Mouse (Mus musculus): ENCODE measurements around the gene Abcb10.
"Not testable (repeated sequence)": the region's sequence is repeated elsewhere in the genome, so short reads cannot be mapped to it uniquely, and the experiment has no call there.

Gene Abcb10

DNA sequence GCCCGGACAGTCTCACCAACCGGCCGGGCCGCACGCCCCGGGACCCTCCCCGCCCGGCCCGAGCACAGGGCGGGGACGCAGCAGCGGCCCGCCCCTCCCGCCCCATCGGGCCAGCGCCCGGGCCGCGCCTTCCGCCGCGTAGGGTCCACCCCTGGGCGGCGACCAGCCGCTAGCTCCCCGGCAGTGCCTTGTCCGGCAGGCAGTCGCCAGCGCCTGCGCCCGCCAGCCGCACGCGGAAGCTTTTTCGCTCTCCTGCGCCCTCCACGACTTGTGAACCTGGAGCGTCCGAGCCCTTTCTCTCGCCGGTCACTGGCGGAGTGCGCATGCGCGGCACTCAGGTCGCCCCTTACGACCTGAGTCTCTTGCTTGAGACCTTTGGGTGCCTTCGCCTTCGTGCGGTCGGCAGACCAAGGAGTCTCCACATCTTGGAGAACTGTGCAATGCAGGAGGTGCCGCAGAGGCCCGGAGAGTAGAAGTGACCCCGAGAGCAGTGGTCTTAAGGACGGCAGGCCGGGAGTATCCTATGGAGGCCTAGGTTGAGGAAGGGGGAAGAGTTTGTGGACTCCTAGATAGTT lies at the start of gene Abcb10:
Gene Abcb10, minus strand, starts transcription at position 297 of the 575 bp plus-strand sequence.
- DNase-seq (ENCODE audit: low read depth), result peak; percentile 60

- DNase-seq (ENCODE audit: low read depth), result no peak
Observed at GRCm38 (mm10) chr8:124027831-124028230, 44.9 kb upstream of the Abcb10 start.

DNA sequence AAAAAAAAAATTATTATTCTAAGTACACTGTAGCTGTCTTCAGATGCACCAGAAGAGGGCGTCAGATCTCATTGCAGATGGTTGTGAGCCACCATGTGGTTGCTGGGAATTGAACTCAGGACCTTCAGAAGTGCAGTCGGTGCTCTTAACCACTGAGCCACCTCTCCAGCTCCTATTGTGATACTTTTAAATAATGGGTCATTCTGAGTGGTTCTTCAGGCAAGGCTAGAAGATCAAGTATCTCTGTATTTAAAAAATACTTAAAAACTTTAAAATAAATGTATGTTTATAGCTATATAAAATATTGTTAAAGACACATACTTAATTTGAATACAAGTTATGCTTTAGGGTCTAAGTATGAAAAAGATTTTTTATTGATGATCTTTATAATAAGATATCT lies 43.3 kb upstream of the Abcb10 start:
- not testable (repeated sequence) for DNase-seq (ENCODE audit: low read depth)

- DNase-seq (ENCODE audit: low read depth), result peak; percentile 81
Observed at GRCm38 (mm10) chr8:124021237-124022227, 38.6 kb upstream of the Abcb10 start, which contains the start of the genes Taf5l and Urb2. Taf5l (minus strand) TSS chr8:124021397. Urb2 (plus strand) TSS chr8:124021508.

DNA sequence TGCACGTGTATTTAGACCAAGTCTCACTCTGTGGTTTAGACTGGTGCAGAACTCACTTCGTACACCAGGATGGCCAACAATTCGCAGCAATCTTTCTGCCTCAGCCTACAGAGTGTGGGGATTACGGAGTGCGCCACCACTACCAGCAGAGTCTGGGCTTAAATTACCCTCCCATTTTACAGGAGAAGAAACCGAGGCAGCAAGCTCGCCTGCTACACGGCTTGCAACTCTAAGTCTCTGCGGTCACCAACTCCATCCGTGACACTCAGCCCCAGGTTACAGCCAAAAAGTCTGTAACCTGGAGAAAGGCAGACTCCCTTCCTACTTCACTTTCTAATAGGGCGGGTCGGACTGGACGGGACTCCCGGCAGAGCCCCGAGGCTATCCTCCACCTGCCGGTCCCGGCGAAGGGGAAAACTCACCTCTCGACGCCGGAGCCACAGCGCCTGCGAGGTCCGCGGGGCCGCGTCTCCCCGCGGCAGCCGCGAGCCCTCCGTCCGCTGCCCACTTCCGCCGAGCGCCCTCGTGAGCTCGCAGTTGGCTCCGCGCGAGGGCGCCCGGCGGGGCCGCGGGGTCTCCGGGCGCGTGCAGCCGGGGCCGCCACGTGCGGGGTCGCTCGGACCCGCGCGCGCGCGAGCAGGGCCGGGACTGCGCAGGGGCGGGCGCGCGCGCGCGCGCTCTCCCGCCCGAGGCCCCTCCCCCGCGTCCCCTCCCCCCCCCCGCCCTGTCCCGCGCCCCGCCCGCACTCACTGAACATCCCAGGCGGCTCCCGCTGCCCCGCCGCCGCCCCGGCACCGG lies 37.7 kb upstream of the Abcb10 start:
- no peak for DNase-seq (ENCODE audit: low read depth)

GRCm38 (mm10) chr8:124019782-124020181 lies 36.9 kb upstream of the Abcb10 start:
- DNase-seq (ENCODE audit: low read depth), result peak; percentile 62

DNA sequence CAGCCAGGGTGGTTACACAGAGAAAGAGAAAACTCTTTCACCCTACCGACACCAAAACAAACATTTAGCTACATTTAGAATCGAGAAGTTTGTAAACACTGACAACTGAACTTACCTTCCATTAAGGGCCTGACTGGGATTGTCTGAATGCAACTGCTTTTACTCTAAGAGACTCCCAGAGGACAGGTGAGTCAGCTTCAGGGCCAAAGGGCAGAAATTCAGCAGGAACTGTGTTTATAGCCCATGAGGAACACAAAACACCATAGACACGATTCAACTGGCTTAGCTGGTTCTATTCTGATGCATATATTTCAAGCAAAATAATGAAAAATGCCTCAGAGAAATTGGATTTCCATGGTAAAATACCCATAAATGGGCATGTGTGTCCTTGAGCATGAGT lies 31.8 kb upstream of the Abcb10 start:
- no peak for DNase-seq (ENCODE audit: low read depth)

DNA sequence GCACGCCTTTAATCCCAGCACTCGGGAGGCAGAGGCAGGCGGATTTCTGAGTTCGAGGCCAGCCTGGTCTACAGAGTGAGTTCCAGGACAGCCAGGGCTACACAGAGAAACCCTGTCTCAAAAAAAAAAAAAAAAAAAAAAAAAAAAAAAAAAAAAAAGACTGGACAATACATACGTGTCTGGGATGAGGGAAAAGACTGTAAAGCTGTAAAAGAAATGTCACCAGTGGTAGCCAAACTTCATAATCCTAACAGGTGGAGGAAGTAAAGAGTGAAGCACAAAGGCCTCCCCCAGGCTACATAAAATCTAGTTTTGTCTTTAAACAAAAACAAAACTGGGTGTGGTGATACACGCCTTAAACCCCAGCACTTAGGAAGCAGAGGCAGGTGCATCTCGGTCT lies 31.4 kb upstream of the Abcb10 start:
- not testable (repeated sequence) for DNase-seq (ENCODE audit: low read depth)

GRCm38 (mm10) chr8:124011989-124012586 lies 29.2 kb upstream of the Abcb10 start:
- no peak for DNase-seq (ENCODE audit: low read depth)

- DNase-seq (ENCODE audit: low read depth), result no peak
Observed at GRCm38 (mm10) chr8:124011580-124011979, 28.7 kb upstream of the Abcb10 start.

- no peak for DNase-seq (ENCODE audit: low read depth)
Observed at GRCm38 (mm10) chr8:124007829-124008228, 24.9 kb upstream of the Abcb10 start.

DNA sequence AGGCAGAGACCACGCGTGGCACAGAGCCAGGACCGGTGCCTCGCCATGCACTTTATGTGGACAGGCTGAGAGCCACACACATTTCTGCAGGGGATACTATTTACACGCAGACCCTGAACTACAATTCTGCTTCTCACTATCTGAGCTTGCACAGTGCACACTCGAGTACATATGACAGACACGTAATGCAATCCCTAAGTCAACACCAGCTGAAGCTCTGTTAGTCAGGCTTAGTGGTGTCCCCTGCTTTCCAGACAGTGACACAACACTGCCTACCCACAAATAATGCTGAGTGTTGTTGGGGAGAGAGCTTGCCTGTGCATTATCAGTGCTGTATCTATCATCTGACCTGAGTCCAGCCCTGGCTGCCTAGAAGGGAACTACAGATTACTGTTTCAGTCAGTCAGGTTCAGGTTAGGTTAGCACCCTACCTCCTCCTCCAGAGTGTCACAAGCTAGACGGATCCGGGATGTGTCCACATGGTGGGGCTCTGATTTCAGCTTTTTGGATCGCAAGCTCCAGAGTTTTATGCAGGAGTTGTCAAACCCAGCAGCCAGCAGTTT lies 19.7 kb upstream of the Abcb10 start:
- no peak for DNase-seq (ENCODE audit: low read depth)

DNA sequence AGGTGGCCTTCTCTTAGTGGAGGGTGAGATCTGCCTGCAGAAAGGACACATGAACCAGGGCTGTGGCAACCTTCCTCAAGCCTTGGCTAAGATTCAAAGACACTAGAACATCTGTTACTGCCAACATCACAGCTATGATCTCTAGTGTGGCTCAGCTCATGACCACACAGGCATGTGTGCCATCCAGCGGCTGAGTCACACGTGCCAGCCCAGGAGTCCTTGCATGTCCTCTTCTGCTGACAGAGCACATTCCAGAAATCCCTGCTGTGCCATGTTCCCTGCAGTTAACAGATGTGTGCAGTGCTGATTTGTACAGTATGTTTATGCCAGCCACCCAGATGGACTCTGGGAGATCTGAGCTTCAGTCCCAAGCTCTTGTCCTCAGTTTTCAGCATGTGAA lies 16.6 kb upstream of the Abcb10 start:
- no peak for DNase-seq (ENCODE audit: low read depth)

- DNase-seq (ENCODE audit: low read depth), result no peak
Observed at GRCm38 (mm10) chr8:123993997-123994396, 11.1 kb upstream of the Abcb10 start.

- no peak for DNase-seq (ENCODE audit: low read depth)
Observed at GRCm38 (mm10) chr8:123993597-123993996, 10.7 kb upstream of the Abcb10 start.

- DNase-seq (ENCODE audit: low read depth), result no peak
Observed at GRCm38 (mm10) chr8:123992587-123992986, 9.7 kb upstream of the Abcb10 start.

DNA sequence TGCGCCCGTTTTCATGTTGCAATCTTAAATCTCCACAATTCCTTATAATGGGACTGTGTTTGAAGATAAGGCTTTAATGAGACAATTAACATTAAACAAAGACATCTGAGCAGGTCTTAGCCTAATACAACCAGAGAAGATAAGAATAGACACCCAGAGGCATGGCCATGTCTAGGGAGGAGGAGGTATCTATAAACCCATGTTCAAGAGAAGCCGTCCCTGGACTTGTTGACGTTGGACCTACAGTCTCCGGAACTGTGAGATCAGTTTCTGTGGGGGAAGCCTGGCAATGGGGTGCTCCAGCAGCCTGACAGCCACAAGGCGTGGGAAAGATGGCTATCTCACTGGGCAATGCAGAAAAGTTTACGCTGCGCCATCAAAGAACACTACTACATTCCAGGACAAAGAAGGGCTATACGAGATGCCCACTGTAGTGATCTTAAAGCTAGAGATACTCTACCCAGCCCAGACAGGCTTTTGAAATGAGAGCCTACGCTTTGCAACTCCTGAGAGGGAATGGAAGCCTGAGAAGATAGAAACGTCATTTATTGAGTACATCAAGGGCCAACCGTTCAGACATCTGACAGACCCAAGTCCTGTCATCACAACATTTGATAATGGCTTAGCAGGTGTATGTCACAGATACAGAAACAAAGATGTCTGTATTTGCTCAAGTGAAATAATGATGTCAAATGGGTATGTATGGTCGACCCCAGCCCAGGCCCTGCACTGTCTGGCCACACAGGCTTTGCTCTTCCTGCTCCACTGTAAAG lies 7.5 kb upstream of the Abcb10 start:
- no peak for DNase-seq (ENCODE audit: low read depth)

- no peak for DNase-seq (ENCODE audit: low read depth)
Observed at GRCm38 (mm10) chr8:123989128-123989527, 6.2 kb upstream of the Abcb10 start.

- DNase-seq (ENCODE audit: low read depth), result peak; percentile 90
Observed at GRCm38 (mm10) chr8:123988605-123989038, 5.7 kb upstream of the Abcb10 start.

GRCm38 (mm10) chr8:123982291-123982793 lies 580 bp downstream of the Abcb10 start:
- DNase-seq (ENCODE audit: low read depth), result no peak

Data from c-Kit-positive CD71-positive TER-119-negative erythroid progenitor cells, embryonic 14.5 days (primary cell).